Comparison of ENCODE assay signal across 9 mouse cellular contexts in the genomic region with DNA sequence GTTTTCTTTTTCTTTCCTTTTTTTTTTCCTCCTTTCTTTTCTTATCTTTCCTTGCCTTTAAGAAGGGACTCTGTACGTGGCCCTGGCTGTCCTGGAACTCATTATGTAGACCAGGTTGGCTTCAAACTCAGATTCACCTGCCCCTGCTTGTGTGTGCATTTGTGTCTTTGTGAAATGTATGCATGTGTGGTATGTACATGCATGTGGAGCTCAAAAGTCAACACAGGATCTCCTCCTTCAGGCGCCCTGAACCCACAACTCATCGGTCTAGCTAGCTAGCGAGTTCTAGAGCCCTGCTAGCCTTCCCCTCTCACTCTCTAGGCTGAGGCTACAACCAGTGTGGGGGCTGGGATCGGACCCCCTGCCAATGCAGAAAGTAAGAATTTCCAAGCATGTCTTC. TPM values are rescaled to one million over a fixed set of nuclear protein-coding genes. Genes with fewer than 3 reads are reported as not detected.
DNase-seq lines count a peak whose midpoint lies in the region; ATAC-seq and TF ChIP-seq lines count a peak whose summit lies in the region.
"Had no signal": no experiment of that assay in that cellular context is flagged by ENCODE, and none has a peak within 500 bp of the region (broad histone marks: within the 10 kb centered on the region; RNA-seq: fewer than 3 reads in every experiment).

No protein-coding gene starts in this region.

- H3K27ac ChIP-seq in heart, embryonic 11.5 days (ENCODE audit: low read depth, low read length) = no peak overlapping the region
- H3K27ac ChIP-seq in lung, embryonic 14.5 days (ENCODE audit: low read depth) = no peak overlapping the region
- H3K27ac ChIP-seq in intestine, embryonic 14.5 days (ENCODE audit: low read depth) = no peak overlapping the region
- no peak overlapping the region for H3K27ac ChIP-seq in neural tube, embryonic 13.5 days (replicated peaks)
- H3K27ac ChIP-seq: embryonic facial prominence, embryonic 13.5 days had no signal

- ATAC-seq in heart, embryonic 11.5 days (replicated peaks; ENCODE audit: insufficient number of reproducible peaks, low FRiP score, low TSS enrichment) = no peak
- ATAC-seq in lung, embryonic 14.5 days (ENCODE audit: insufficient read depth) = no peak
- no peak for ATAC-seq in intestine, embryonic 14.5 days (replicated peaks; ENCODE audit: low FRiP score, low TSS enrichment, low read depth)
- no peak for ATAC-seq in neural tube, embryonic 13.5 days (ENCODE audit: low read depth)

- peaks cover 5% of the 10 kb centered on the region; the same call in 1 of the 2 replicates for H3K4me1 ChIP-seq in heart, embryonic 11.5 days (ENCODE audit: control insufficient read depth, insufficient read depth, low read length)
- H3K4me1 ChIP-seq in lung, embryonic 14.5 days (ENCODE audit: insufficient read depth) = no peaks in the 10 kb centered on the region
- peaks cover 5% of the 10 kb centered on the region; the same call in 1 of the 2 replicates for H3K4me1 ChIP-seq in intestine, embryonic 14.5 days (replicated peaks; ENCODE audit: control insufficient read depth, insufficient read depth, low read length)
- peaks cover 16% of the 10 kb centered on the region for H3K4me1 ChIP-seq in neural tube, embryonic 13.5 days (replicated peaks)

- H3K36me3 ChIP-seq in heart, embryonic 11.5 days (ENCODE audit: control insufficient read depth, insufficient read depth, low read length) = peaks cover 3% of the 10 kb centered on the region
- H3K36me3 ChIP-seq in lung, embryonic 14.5 days (ENCODE audit: insufficient read depth) = peaks cover 8% of the 10 kb centered on the region; the same call in 1 of the 2 replicates
- H3K36me3 ChIP-seq in intestine, embryonic 14.5 days (ENCODE audit: control insufficient read depth, insufficient read depth, low read length) = peaks cover 15% of the 10 kb centered on the region; the same call in 1 of the 2 replicates
- peaks cover 15% of the 10 kb centered on the region for H3K36me3 ChIP-seq in neural tube, embryonic 13.5 days

- no peak for TF ChIP-seq CTCF in lung, embryonic 14.5 days (IDR thresholded peaks at IDR 0.05; ENCODE audit: low read depth)

- H3K27me3 ChIP-seq in heart, embryonic 11.5 days (ENCODE audit: control insufficient read depth, insufficient read depth, low read length) = no peaks in the 10 kb centered on the region
- H3K27me3 ChIP-seq in lung, embryonic 14.5 days (ENCODE audit: insufficient read depth, low read length) = no peaks in the 10 kb centered on the region
- H3K27me3 ChIP-seq in intestine, embryonic 14.5 days (replicated peaks; ENCODE audit: control insufficient read depth, insufficient read depth, low read length) = no peaks in the 10 kb centered on the region
- H3K27me3 ChIP-seq in neural tube, embryonic 13.5 days = no peaks in the 10 kb centered on the region
- H3K27me3 ChIP-seq: embryonic facial prominence, embryonic 13.5 days had no signal

- no peak overlapping the region for H3K4me3 ChIP-seq in heart, embryonic 11.5 days (ENCODE audit: low read depth, low read length)
- no peak overlapping the region for H3K4me3 ChIP-seq in lung, embryonic 14.5 days (ENCODE audit: low read depth, low read length)
- H3K4me3 ChIP-seq in intestine, embryonic 14.5 days (ENCODE audit: low read depth, low read length) = no peak overlapping the region
- H3K4me3 ChIP-seq in neural tube, embryonic 13.5 days = no peak overlapping the region

- H3K9me3 ChIP-seq in heart, embryonic 11.5 days (replicated peaks; ENCODE audit: control insufficient read depth, low read length) = no peaks in the 10 kb centered on the region
- H3K9me3 ChIP-seq in lung, embryonic 14.5 days (ENCODE audit: low read depth, low read length) = no peaks in the 10 kb centered on the region
- H3K9me3 ChIP-seq in intestine, embryonic 14.5 days (ENCODE audit: control insufficient read depth, low read length) = no peaks in the 10 kb centered on the region
- no peaks in the 10 kb centered on the region for H3K9me3 ChIP-seq in neural tube, embryonic 13.5 days
- H3K9me3 ChIP-seq: embryonic facial prominence, embryonic 13.5 days had no signal

- WGBS in heart, embryonic 11.5 days (ENCODE audit: insufficient replicate concordance) = 80% methylated on average over 5 of the region's 5 CpGs
- WGBS in lung, embryonic 14.5 days = 78% methylated on average over 5 of the region's 5 CpGs
- 85% methylated on average over 5 of the region's 5 CpGs for WGBS in intestine, embryonic 14.5 days
- 92% methylated on average over 5 of the region's 5 CpGs for WGBS in neural tube, embryonic 13.5 days

- no peak overlapping the region for H3K9ac ChIP-seq in heart, embryonic 11.5 days (ENCODE audit: low read depth, low read length)
- no peak overlapping the region for H3K9ac ChIP-seq in lung, embryonic 14.5 days
- no peak overlapping the region for H3K9ac ChIP-seq in intestine, embryonic 14.5 days (ENCODE audit: low read length)
- no peak overlapping the region for H3K9ac ChIP-seq in neural tube, embryonic 13.5 days
- H3K9ac ChIP-seq: embryonic facial prominence, embryonic 13.5 days had no signal

- no peak for DNase-seq in heart, adult 9 months (ENCODE audit: low spot score in 2 of 2)
- DNase-seq in lung, embryonic 14.5 days = no peak
- DNase-seq in lung, adult 18-20 months = no peak
- no peak for DNase-seq in intestine, embryonic 14.5 days (ENCODE audit: low spot score)
- DNase-seq in right cerebral cortex, adult 18-20 months = no peak
- DNase-seq: thymus, adult 18-20 months had no signal

- H3K4me2 ChIP-seq in heart, embryonic 11.5 days = peak overlapping the region; percentile 14
- peak overlapping the region; percentile 63; the same call in 1 of the 2 replicates for H3K4me2 ChIP-seq in lung, embryonic 14.5 days
- H3K4me2 ChIP-seq in intestine, embryonic 14.5 days (ENCODE audit: low read length) = peak overlapping the region; percentile 56
- peak overlapping the region; percentile 62; the same call in 1 of the 2 replicates for H3K4me2 ChIP-seq in neural tube, embryonic 13.5 days

RNA-seq across cellular contexts. Expression of gene Mrps36, which starts 1.6 kb away (rescaled TPM):
- 243 and 253 TPM in 2 replicates for polyA plus RNA-seq in heart, embryonic 11.5 days (2014; fragmentation: Nextera tagmentation; extraction: Ambion mirVana)
- polyA plus RNA-seq in lung, embryonic 14.5 days (2014; fragmentation: Nextera tagmentation; extraction: Ambion mirVana) = 166 and 178 TPM in 2 replicates
- polyA plus RNA-seq in intestine, embryonic 14.5 days (2014; fragmentation: Nextera tagmentation; extraction: Ambion mirVana) = 199 and 219 TPM in 2 replicates
- polyA plus RNA-seq in neural tube, embryonic 13.5 days (2015; fragmentation: Nextera tagmentation; extraction: Ambion mirVana) = 142 and 165 TPM in 2 replicates

RNA-seq across cellular contexts. Expression of gene Cdk7, which starts 12.1 kb away (rescaled TPM):
- 75.1 and 80.1 TPM in 2 replicates for polyA plus RNA-seq in heart, embryonic 11.5 days (2014; fragmentation: Nextera tagmentation; extraction: Ambion mirVana)
- 99.9 and 106 TPM in 2 replicates for polyA plus RNA-seq in lung, embryonic 14.5 days (2014; fragmentation: Nextera tagmentation; extraction: Ambion mirVana)
- polyA plus RNA-seq in intestine, embryonic 14.5 days (2014; fragmentation: Nextera tagmentation; extraction: Ambion mirVana) = 79.3 and 87.3 TPM in 2 replicates
- 49.0 and 49.6 TPM in 2 replicates for polyA plus RNA-seq in neural tube, embryonic 13.5 days (2015; fragmentation: Nextera tagmentation; extraction: Ambion mirVana)

RNA-seq across cellular contexts. Expression of gene Cenph, which starts 32.9 kb away (rescaled TPM):
- polyA plus RNA-seq in heart, embryonic 11.5 days (2014; fragmentation: Nextera tagmentation; extraction: Ambion mirVana) = 27.0 and 31.2 TPM in 2 replicates
- polyA plus RNA-seq in lung, embryonic 14.5 days (2014; fragmentation: Nextera tagmentation; extraction: Ambion mirVana) = 45.0 and 47.9 TPM in 2 replicates
- 35.7 and 39.0 TPM in 2 replicates for polyA plus RNA-seq in intestine, embryonic 14.5 days (2014; fragmentation: Nextera tagmentation; extraction: Ambion mirVana)
- 10.1 and 10.9 TPM in 2 replicates for polyA plus RNA-seq in neural tube, embryonic 13.5 days (2015; fragmentation: Nextera tagmentation; extraction: Ambion mirVana)

RNA-seq across cellular contexts. Expression of gene Ccnb1, which starts 43.5 kb away (rescaled TPM):
- polyA plus RNA-seq in heart, embryonic 11.5 days (2014; fragmentation: Nextera tagmentation; extraction: Ambion mirVana) = 239 and 248 TPM in 2 replicates
- polyA plus RNA-seq in lung, embryonic 14.5 days (2014; fragmentation: Nextera tagmentation; extraction: Ambion mirVana) = 329 and 358 TPM in 2 replicates
- polyA plus RNA-seq in intestine, embryonic 14.5 days (2014; fragmentation: Nextera tagmentation; extraction: Ambion mirVana) = 242 and 267 TPM in 2 replicates
- 45.2 and 60.2 TPM in 2 replicates for polyA plus RNA-seq in neural tube, embryonic 13.5 days (2015; fragmentation: Nextera tagmentation; extraction: Ambion mirVana)
